Mouse (Mus musculus) heart, adult 18-20 months (tissue): ENCODE data around the gene Spata20. TPM values are rescaled to one million over a fixed set of nuclear protein-coding genes. Genes with fewer than 3 reads are reported as not detected.

Experiments
- DNase-seq, 2 experiments: peaks; one replicate each; pipeline ENCODE4 v3.0.0; 2021 to 2022; ENCODE audit warnings: mixed read lengths in 1 of 2
- long read RNA-seq, 2 experiments: library from polyadenylated mRNA; stranded (forward); transcript quantifications; one replicate each; pipeline ENCODE4 v2.0.0; 2021
- total RNA-seq, 2 experiments: library from RNA; stranded (reverse); gene quantifications; 2 replicates each; pipeline ENCODE4 v1.2.3; 2021

Spata20 gene
- total RNA-seq = under 1 TPM; 0.17 to 0.54 TPM
- long read RNA-seq, experiment 1 = 0 reads
- long read RNA-seq, experiment 2 = 0 reads

DNA sequence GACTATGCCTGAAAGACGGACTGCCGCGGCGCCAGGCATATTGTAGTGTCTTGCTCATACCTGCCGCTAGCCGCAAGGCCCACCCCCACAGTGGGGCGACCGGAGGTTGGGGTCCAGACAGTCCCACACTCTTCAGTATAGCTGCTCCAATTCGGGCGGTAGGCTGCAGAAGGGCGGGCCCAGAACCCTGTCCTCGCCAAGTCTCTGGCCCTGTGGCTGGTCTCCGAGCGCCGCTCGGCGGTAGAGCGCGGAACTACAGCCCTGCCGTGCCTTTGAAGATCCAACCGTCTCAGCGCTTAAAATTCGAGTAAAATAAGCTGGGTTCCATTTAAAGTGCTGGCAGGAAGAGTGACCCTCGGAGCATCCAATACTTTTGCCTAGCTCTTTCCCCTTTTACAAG lies at the start of gene Spata20:
Spata20 (minus strand) TSS at position 179 of the 400 bp plus-strand sequence.
- peak; percentile 73 to 91 for DNase-seq

DNA sequence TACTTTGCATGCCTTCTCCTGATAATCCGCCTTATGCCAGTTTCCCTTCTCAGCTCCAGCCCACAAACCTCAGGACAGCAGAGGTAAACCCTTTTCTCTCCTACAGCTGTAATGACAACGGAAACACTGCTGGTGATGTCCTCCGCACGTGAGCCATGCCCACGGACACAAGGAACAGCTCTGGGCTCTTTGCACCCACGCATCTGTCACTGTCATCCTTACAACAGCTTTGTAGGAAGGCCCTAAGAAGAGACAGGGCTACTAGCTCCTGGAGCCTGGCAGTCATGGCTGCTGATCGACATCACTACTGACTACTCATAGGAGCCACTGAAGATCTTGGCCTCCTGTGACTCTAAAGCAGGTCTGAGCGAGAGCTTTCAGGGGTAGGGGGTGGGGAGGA lies 47.2 kb upstream of the Spata20 start:
- no peak for DNase-seq

DNA sequence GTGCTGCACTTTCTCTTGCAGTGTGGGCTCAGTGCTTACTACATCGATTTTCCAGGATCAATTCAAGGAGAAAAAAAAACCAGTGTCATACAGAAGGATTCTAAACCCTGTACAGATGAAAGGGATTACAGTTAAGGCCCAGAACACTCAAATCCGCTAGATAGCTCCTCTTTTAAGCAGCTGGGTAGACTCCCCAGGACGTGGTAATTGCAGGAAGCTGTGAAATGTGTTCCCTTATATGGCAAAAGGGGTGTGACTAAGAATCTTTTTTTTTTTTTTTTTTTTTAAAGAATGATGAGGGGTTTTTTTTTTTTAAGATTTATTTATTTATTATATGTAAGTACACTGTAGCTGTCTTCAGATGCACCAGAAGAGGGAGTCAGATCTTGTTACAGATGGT lies 42.9 kb upstream of the Spata20 start:
- DNase-seq = no peak

GRCm38 (mm10) chr11:94526171-94526879 lies 40.3 kb upstream of the Spata20 start:
- peak; percentile 17 to 26 for DNase-seq

DNA sequence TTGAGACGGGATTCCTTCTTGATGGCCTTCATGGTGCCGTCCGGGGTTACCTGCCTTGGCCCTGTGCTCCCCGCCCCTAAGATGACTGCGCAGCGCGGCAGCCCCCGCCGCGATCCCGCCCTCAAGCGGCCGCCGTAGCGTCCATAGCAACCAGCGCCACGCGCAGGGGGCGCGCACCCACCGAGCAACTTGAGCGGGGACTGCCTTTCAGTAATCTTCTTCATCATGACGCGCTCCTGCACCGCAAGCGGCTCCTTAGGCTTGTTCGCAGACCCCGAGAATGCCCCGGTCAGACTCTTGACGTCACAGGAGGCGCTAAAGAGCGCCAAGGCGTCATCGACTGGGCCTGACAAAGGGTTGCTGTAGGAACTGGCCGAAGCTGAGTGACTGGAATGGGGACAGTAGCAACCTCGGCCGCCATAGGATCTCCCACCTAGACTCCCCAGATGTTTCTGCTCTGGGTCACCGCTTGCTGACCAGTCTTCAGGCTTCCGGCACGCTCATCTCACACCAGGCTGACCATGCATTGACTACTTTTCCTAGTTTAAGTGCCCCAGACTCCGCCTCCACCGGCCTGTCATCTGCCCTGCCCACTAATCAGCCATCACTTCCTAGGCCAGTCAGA lies 35.4 kb upstream of the Spata20 start, which contains the start of gene Mycbpap:
Mycbpap (minus strand) TSS at position 524 of the 625 bp plus-strand sequence.
- peak; percentile 62 to 75 for DNase-seq

DNA sequence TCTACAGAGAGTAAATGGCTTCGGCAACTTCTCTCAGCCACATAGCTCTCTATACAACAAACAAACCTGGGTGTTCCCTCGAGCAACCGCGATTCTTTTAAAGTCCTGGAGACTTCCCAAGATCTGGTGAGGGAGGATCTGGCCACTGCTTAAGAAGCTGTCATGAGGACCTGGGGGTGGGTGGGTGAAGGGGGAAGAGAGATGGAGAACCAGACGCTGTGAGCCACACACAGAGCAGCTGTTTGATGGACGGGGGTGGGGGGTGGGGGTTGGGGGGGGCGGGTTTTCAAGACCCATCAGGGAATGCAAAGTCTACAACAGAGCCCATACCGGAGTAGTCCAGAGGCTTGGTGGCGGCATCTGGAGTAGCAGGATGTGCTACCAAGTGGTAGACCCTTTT lies 27.5 kb upstream of the Spata20 start:
- no peak for DNase-seq

DNA sequence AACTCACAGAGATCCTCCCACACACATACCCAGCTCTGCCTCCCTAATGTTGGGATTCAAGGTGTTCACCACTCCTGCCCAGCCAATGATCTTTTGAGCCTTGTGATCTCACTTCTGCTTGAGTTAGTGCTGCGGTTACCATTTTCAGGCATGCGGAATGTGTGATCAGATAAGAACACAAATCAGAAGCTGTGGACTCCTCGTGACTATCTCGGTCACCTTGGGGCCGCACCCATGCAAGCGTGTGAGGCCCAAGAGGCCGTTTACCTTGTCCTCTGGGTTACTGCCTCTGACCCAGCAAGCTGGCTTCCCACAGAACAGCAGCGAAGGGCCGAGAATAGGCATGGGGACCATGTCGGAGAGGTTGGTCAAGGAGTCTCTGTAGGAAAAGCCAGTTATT lies 23.0 kb upstream of the Spata20 start:
- no peak for DNase-seq

- DNase-seq = no peak
These were observed 15.5 kb upstream of the Spata20 start for GRCm38 (mm10) chr11:94501482-94501881.

GRCm38 (mm10) chr11:94500362-94500761 lies 14.4 kb upstream of the Spata20 start:
- DNase-seq = no peak

GRCm38 (mm10) chr11:94499661-94500152 lies 13.7 kb upstream of the Spata20 start, which contains the start of gene Epn3:
TSS of gene Epn3 (minus strand) at chr11:94499974.
- no peak for DNase-seq

- DNase-seq = no peak
These were observed 13.1 kb upstream of the Spata20 start for GRCm38 (mm10) chr11:94499035-94499434.

GRCm38 (mm10) chr11:94498093-94498996 lies 12.4 kb upstream of the Spata20 start:
- DNase-seq = peak; percentile 45 to 62

DNA sequence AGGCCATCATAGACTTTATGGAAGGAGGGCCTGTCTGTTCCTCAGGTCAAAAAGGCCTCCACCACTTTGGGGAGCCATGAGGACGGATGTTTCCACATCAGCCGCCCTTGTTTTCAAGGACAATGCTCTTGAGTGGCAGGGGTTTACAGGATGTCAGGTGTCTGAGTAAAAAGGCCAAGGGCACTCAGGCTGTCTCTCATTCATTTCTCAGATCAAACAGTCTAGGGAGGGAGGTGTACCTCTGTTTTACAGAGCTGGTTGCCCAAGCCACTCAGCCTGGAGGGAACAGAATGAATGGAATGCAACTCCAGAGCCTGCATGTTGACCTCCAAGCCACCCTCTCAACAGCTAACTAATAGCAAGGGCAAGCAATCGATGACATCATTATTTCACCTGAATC lies 9.4 kb upstream of the Spata20 start:
- DNase-seq = peak; percentile 30 to 47

- no peak for DNase-seq
These were observed 5.7 kb upstream of the Spata20 start for GRCm38 (mm10) chr11:94491749-94492099.

DNA sequence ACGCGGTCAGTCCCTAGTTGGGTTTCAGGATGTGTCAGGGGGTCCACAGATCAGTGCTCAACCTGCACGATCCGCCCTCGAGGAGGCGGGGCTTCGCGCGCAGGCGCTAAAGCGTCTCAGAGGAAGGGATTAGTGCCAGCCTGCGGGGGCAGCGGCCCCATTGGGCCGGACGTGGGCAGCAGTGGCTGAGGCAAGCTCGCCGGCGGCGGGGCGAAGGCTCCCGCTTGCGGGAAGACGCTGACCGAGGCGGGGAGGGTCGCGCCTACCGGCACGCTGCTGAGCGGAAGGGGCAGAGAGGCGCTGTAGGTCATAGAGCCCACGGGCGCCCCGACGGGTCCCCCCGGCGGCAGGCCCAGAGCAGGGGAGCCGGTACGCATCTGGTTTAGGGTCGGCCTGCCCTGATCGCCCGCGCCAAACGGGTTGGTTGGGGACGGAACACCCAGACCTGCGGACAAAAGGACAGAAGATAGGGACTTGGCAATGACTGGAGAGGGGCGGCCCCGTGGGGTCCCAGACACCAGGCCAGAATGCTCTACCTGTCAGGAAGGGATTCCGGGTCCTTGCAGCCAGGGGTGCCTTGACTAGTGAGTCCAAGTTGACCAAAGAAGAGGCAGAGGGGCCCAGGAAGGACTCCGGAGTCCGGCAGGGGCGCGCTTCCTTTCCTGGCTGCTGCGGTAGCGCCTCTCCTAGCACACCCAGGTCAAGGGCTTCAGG lies 5.2 kb upstream of the Spata20 start:
- DNase-seq = no peak

GRCm38 (mm10) chr11:94489745-94490144 lies 3.8 kb upstream of the Spata20 start:
- DNase-seq = no peak

GRCm38 (mm10) chr11:94488767-94489533 lies 3.0 kb upstream of the Spata20 start:
- no peak for DNase-seq

DNA sequence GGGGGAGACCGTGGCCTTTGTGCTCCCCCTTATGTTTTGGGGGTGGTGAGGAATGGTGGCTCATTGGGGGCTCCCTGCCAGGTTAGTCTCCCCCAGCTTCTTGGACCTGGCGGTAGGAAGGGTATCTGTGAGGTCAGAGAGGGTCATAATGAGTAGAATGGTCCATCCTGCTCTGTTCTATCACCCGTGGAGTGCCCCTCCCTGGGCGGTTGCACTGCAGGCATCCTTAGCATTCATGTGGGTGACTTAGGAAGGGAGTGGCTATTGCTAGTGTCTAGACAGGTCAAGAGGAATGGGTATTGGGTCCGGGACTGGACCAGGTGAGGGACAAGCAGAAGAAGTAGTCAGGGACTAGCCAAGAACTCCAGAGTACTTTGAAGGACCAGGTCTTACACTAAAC lies 756 bp downstream of the Spata20 start:
- no peak for DNase-seq

DNA sequence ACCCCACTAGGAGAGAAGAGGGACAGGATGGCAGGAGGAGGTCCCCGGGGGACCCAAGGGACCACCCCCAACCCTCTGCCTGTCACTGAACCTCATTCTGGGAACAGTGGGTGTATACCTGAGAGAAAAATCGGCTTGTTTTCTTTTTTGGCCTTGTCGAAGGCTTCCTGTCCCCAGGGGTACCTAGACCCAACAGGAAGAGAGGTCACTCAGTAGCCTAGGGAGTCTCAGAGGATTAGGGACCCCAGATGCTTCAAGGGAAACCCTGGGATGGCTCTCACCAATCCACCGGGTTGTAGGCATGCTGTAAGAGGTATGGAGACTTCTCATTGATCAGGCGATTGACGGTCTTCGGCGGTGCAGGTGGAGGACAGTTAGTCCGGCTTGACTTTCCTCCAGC lies 1.3 kb downstream of the Spata20 start:
- no peak for DNase-seq

GRCm38 (mm10) chr11:94483921-94484320 lies 2.1 kb downstream of the Spata20 start:
- DNase-seq = no peak

GRCm38 (mm10) chr11:94483436-94483835 lies 2.5 kb downstream of the Spata20 start:
- DNase-seq = no peak
